Mouse (Mus musculus): ENCODE data around the gene Zfp64.

The Zfp64 gene

DNA sequence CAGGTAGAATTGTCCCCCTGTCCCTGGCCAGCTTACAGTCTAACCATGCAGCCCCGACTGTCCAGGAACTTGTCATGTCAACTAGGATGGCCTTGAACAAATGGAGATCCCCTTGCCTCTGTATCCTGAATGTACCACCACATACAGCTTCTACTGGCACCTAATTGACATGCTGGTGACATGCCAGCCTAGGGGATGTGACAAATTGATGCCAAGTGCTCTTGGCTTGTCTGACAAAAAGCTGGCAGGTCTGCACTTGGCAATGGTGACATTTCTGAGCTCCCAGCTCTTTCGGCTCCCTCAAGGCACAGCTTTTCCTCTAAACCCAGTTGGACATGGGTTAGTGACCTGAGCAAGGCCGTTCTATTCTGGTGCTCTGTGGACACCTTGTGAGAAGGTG is 106.8 kb downstream of the Zfp64 start:
- no peak for DNase-seq (ENCODE audit: low spot score)

DNA sequence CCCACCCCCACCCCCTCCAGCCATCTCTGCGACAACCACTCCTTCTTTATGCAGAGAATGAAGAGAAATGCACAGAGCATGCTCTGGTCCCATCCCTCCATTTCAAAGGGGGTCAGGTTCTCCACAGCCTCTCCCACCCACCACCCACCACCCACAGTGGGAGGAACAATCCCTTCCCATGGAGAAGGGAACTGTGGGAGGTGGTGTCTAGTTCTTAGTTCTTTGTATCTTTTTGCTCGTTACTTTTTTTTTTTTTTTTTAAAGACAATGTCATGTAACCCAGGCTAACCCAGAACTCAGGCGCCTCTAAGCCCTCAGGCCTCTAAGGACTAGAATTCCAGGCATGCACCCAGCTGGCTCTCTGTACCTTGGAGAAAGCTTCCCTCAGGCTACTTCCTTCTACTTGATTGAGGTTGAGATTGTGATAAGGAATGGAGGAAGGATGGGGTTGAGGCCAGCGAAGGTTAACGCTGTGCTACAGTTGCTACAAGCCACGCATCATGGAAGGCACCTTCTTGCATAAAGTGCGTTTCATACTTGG is 109.1 kb downstream of the Zfp64 start:
- no peak for DNase-seq (ENCODE audit: low spot score)
